Mouse (Mus musculus): ENCODE results near the gene Myo15b.

DNA sequence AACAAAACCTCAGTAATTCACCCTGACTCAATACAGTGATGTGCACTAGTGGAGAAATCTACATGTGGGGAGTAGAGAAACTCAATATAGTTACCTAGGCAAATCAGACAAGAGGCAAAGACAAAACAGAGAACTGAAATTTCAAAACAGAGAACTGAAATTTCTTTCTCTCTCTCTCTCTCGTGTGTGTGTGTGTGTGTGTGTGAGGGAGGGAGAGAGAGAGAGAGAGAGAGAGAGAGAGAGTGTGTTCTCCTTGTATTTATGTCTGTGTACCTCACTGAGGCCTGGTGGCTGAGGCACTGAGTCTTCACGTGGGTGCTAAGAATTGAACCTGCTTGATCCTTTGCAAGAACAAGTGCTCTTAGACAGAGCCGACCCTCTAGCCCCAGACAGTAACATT lies 71.6 kb downstream of the Myo15b start:
- TF ChIP-seq POLR2A (IDR thresholded peaks at IDR 0.05; ENCODE audit: insufficient read depth, low read depth, low read length) (no peak), CTCF (IDR thresholded peaks at IDR 0.05; ENCODE audit: insufficient read depth, low read depth, low read length) (no peak)

Data from olfactory bulb, adult 2 months (tissue).